Mouse (Mus musculus) right cerebral cortex, adult 18-20 months (tissue): ENCODE measurements around the gene Bricd5.
"Not testable (repeated sequence)": the region's sequence is repeated elsewhere in the genome, so short reads cannot be mapped to it uniquely, and the experiment has no call there.

Experiments
- DNase-seq: peaks from one replicate; pipeline ENCODE4 v3.0.0; 2022; ENCODE audit warnings: mixed read lengths

Bricd5 gene

GRCm38 (mm10) chr17:24473612-24474275 lies at the start of gene Bricd5:
TSS of gene Bricd5 (plus strand) at chr17:24473884.
- no peak for DNase-seq

- no peak for DNase-seq
Measured at GRCm38 (mm10) chr17:24424489-24424888, 49.2 kb upstream of the Bricd5 start.

- not testable (repeated sequence) for DNase-seq
Measured at GRCm38 (mm10) chr17:24425326-24425725, 48.4 kb upstream of the Bricd5 start.

GRCm38 (mm10) chr17:24425905-24426304 lies 47.8 kb upstream of the Bricd5 start:
- DNase-seq, result no peak

GRCm38 (mm10) chr17:24426471-24427169 lies 47.1 kb upstream of the Bricd5 start, which contains the start of gene Eci1:
TSS of gene Eci1 (plus strand) at chr17:24426641.
- peak; percentile 92 for DNase-seq

- no peak for DNase-seq
Measured at GRCm38 (mm10) chr17:24427170-24427557, 46.5 kb upstream of the Bricd5 start.

- no peak for DNase-seq
Measured at GRCm38 (mm10) chr17:24429201-24429983, 44.3 kb upstream of the Bricd5 start.

GRCm38 (mm10) chr17:24437016-24437415 lies 36.7 kb upstream of the Bricd5 start:
- no peak for DNase-seq

- DNase-seq, result no peak
Measured at GRCm38 (mm10) chr17:24440377-24440776, 33.3 kb upstream of the Bricd5 start.

- no peak for DNase-seq
Measured at GRCm38 (mm10) chr17:24441148-24441547, 32.5 kb upstream of the Bricd5 start.

GRCm38 (mm10) chr17:24442107-24442506 lies 31.6 kb upstream of the Bricd5 start:
- DNase-seq, result no peak

GRCm38 (mm10) chr17:24442632-24443155 lies 31.0 kb upstream of the Bricd5 start, which contains the start of gene Dnase1l2:
TSS of gene Dnase1l2 (minus strand) at chr17:24443105.
- DNase-seq, result no peak

GRCm38 (mm10) chr17:24443409-24443808 lies 30.3 kb upstream of the Bricd5 start:
- peak; percentile 51 for DNase-seq

- DNase-seq, result no peak
Measured at GRCm38 (mm10) chr17:24446590-24446989, 27.1 kb upstream of the Bricd5 start.

- no peak for DNase-seq
Measured at GRCm38 (mm10) chr17:24449507-24449906, 24.2 kb upstream of the Bricd5 start.

GRCm38 (mm10) chr17:24451220-24451619 lies 22.5 kb upstream of the Bricd5 start:
- DNase-seq, result no peak

- no peak for DNase-seq
Measured at GRCm38 (mm10) chr17:24453372-24453771, 20.3 kb upstream of the Bricd5 start.

- DNase-seq, result no peak
Measured at GRCm38 (mm10) chr17:24454218-24454755, 19.4 kb upstream of the Bricd5 start.

GRCm38 (mm10) chr17:24454756-24455522 lies 18.7 kb upstream of the Bricd5 start:
- DNase-seq, result peak; percentile 99

- not testable (repeated sequence) for DNase-seq
Measured at GRCm38 (mm10) chr17:24455523-24456206, 18.0 kb upstream of the Bricd5 start.

- DNase-seq, result no peak
Measured at GRCm38 (mm10) chr17:24461580-24461979, 12.1 kb upstream of the Bricd5 start.
